Mouse (Mus musculus) intestine, embryonic 14.5 days (tissue): Measurements from ENCODE around the gene Pelo. TPM values are rescaled to one million over a fixed set of nuclear protein-coding genes. Genes with fewer than 3 reads are reported as not detected.

Experiments
- ATAC-seq: fragments of 200-750 bp; cut with Nextera tagmentation; replicated peaks from 2 replicates; pipeline ENCODE4 v1.8.0; 2017; ENCODE audit warnings: low read depth, moderate number of reproducible peaks, moderate TSS enrichment, moderate library complexity; ENCODE audit not compliant: low FRiP score, low TSS enrichment
- DNase-seq: peaks from one replicate; pipeline ENCODE4 v3.0.0-alpha.2; 2018; ENCODE audit warnings: low spot score
- H3K27ac ChIP-seq: fragments of 300-500 bp; sonication (generic); 2 replicates; pipeline ENCODE4 v1.5.1; 2014; ENCODE audit warnings: low read depth, mild to moderate bottlenecking, control low read depth
- H3K27me3 ChIP-seq: fragments of 300-500 bp; sonication (generic); replicated peaks from 2 replicates; pipeline ENCODE4 v1.6.1; 2014; ENCODE audit warnings: low read length, control low read depth; ENCODE audit not compliant: control insufficient read depth, insufficient read depth
- H3K36me3 ChIP-seq: fragments of 300-500 bp; sonication (generic); 2 replicates; pipeline ENCODE4 v1.6.1; 2014; ENCODE audit warnings: low read length, control low read depth; ENCODE audit not compliant: control insufficient read depth, insufficient read depth
- H3K4me1 ChIP-seq: fragments of 300-500 bp; sonication (generic); replicated peaks from 2 replicates; pipeline ENCODE4 v1.6.1; 2014; ENCODE audit warnings: low read length, control low read depth, mixed read lengths; ENCODE audit not compliant: control insufficient read depth, insufficient read depth
- H3K4me2 ChIP-seq: fragments of 300-500 bp; sonication (generic); 2 replicates; pipeline ENCODE4 v1.6.1; 2014; ENCODE audit warnings: low read length
- H3K4me3 ChIP-seq: fragments of 300-500 bp; sonication (generic); 2 replicates; pipeline ENCODE4 v1.5.1; 2014; ENCODE audit warnings: low read depth, low read length, control low read depth, mixed read lengths
- H3K9ac ChIP-seq: fragments of 300-500 bp; sonication (generic); 2 replicates; pipeline ENCODE4 v1.6.1; 2014; ENCODE audit warnings: mild to moderate bottlenecking, low read length
- H3K9me3 ChIP-seq: fragments of 300-500 bp; sonication (generic); 2 replicates; pipeline ENCODE4 v1.6.1; 2016; ENCODE audit warnings: low read length, control low read depth; ENCODE audit not compliant: control insufficient read depth
- WGBS: fragments of 180-500 bp; shearing (Covaris S2); extraction: QIAGEN DNeasy Blood & Tissue Kit; methylation state at CpG from one replicate; pipeline ENCODE4 v1.1.7; 2014; 5-methylcytosine and 5-hydroxymethylcytosine counted together
- polyA plus RNA-seq: library from polyadenylated mRNA; unstranded; fragments of >200 nt; fragmentation: Nextera tagmentation; extraction: Ambion mirVana; gene quantifications from 2 replicates; pipeline ENCODE4 v1.2.1, GENCODE M21; 2014

Pelo gene
- polyA plus RNA-seq, 1 experiment from 2014 or later, result 6.3 TPM

DNA sequence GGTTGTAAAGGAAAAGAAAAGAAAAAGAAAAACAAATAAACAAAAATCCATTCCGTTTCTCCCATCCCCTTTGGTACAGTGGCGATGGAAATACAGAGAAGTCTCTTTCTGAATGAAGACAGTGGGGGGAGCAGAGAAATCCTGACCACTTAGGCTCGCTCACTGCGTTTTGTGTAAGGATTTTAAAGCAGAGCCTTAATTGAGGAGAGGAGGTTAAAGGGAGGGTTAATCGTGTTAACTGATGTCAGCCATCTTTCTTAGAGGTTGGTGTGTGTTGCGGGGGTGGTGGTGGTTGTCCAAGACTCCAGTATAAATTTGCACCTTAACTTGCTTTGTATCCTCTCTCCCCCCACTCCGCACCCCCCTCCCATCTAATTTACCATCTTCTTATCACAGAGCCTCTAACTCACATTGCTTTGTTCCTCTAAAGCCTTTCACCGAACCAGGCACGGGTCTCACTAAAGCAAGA lies 1.0 kb upstream of the Pelo start:
- peak overlapping the region; percentile 62 for H3K4me3 ChIP-seq
- no peaks in the 10 kb centered on the region for H3K9me3 ChIP-seq
- ATAC-seq, result no peak
- peak overlapping the region; percentile 69 for H3K9ac ChIP-seq
- peak overlapping the region; percentile 95 for H3K27ac ChIP-seq
- peaks cover 20% of the 10 kb centered on the region for H3K4me1 ChIP-seq
- WGBS, result 38% methylated on average over 9 of the region's 9 CpGs
- H3K4me2 ChIP-seq, result peak overlapping the region; percentile 97
- DNase-seq, result peak; percentile 56
- H3K27me3 ChIP-seq, result no peaks in the 10 kb centered on the region
- H3K36me3 ChIP-seq, result peaks cover 21% of the 10 kb centered on the region

DNA sequence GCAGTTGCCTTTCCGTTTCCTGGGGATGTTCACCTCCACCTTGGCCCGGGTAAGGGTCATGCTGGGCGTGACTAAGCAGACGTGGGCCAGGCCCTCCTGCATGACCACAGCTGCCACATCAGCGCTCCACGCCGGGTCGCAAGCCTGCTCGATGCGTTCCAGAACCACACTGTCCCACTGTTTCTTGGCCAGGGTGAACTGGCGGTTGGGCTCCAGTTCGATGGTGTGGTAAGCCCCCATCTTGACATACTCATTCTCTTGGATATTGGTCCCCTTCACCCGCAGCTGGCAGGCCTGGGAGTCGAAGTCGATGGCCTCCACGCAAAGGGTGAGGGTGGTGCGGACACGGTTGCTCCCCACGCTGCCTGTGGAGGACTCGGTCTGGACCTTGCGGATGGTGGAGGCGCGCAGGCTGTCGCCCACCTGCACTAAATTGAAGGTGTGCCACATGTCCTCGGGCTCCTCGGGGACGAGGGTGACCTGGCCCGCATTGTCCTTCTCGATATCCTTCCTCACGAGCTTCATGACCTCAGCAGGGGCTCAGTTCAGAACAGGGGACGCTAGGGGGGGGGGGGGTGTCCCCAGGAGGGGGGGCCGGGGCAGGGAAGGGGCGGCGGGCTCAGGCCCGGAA lies 476 bp downstream of the Pelo start:
- peaks cover 20% of the 10 kb centered on the region for H3K4me1 ChIP-seq
- DNase-seq (peak; percentile 75), ATAC-seq (peak; percentile 63)
- H3K4me2 ChIP-seq, result peak overlapping the region; percentile 97
- H3K27me3 ChIP-seq, result no peaks in the 10 kb centered on the region
- H3K9ac ChIP-seq, result peak overlapping the region; percentile 69
- no peaks in the 10 kb centered on the region for H3K9me3 ChIP-seq
- peak overlapping the region; percentile 95 for H3K27ac ChIP-seq
- H3K4me3 ChIP-seq, result peak overlapping the region; percentile 62
- 9% methylated on average over 34 of the region's 35 CpGs for whole genome bisulfite sequencing
- H3K36me3 ChIP-seq, result peaks cover 21% of the 10 kb centered on the region

DNA sequence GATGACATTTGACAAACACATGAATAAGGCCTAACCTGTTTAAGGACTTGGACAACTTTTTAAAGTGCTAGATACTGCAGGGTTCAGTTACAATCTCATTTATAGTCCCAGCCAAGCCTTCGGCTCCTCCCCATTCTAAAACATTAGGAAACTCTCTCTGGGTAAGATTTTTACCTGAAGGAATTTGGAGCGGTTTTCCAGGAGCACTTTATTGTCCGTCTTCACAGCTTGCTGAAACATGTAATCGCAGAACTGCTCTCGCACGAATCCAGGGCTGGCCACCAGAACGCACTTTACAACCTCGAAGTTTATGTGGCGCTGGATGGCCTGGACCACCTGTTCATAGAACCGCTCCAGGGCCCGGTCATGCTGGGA lies 979 bp downstream of the Pelo start:
- 47% methylated on average over 11 of the region's 11 CpGs for WGBS
- Histone ChIP-seq H3K4me3 (peak overlapping the region; percentile 62), H3K4me2 (peak overlapping the region; percentile 97), H3K9ac (peak overlapping the region; percentile 69), H3K36me3 (peaks cover 21% of the 10 kb centered on the region), H3K9me3 (no peaks in the 10 kb centered on the region), H3K4me1 (peaks cover 20% of the 10 kb centered on the region), H3K27me3 (no peaks in the 10 kb centered on the region), H3K27ac (no peak overlapping the region)
- no peak for DNase-seq
- no peak; the same call in 1 of the 2 replicates for ATAC-seq

DNA sequence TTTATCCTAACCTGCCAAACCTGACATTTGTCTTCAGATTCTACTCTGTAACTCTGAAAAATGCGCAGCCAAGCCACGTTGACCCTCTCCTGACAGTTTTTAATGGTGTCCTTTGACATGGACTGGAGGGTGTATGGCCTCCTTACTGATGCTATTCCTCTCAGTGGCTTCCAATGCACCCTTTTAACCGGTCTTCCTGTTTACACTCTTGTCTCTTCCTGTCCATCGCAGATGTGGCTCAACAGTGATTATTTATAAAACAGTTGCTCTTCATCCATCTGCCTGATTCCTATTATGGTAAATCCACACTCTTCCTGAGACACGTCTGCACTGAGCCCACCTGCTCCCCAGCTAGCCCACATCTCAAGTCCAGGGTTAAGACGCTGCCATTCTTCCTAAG lies 4.0 kb downstream of the Pelo start:
- Histone ChIP-seq H3K27me3 (no peaks in the 10 kb centered on the region), H3K4me3 (no peak overlapping the region), H3K4me2 (no peak overlapping the region), H3K4me1 (peaks cover 25% of the 10 kb centered on the region), H3K9ac (no peak overlapping the region), H3K27ac (no peak overlapping the region), H3K9me3 (no peaks in the 10 kb centered on the region), H3K36me3 (peaks cover 21% of the 10 kb centered on the region)
- 73% methylated on average over 6 of the region's 6 CpGs for WGBS
- ATAC-seq (no peak), DNase-seq (no peak)

DNA sequence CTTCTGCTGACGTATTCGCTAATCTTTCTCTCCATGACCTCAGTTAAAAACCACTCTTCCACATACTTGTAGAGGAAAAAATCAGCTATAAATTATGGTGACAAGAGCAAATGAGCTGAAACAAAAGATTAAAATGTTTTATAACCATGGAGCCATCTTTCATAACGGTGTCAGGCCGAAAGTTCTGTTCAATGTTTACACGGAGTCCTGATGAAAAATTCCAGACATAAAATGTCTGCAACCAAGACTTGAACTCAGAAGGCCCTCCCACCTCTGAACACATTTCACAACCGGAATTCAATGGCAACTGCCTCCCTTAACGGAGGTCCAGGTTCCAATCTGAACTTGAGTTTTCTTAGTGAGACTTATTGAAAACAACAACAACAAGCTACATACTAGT lies 7.6 kb downstream of the Pelo start:
- ATAC-seq, result no peak
- Histone ChIP-seq H3K27ac (no peak overlapping the region), H3K36me3 (peaks cover 8% of the 10 kb centered on the region), H3K4me3 (no peak overlapping the region), H3K27me3 (no peaks in the 10 kb centered on the region), H3K9me3 (no peaks in the 10 kb centered on the region), H3K4me2 (no peak overlapping the region), H3K4me1 (0 out of 2 replicates have a peak, but pooled peaks cover 12% of the 10 kb centered on the region), H3K9ac (no peak overlapping the region)
- DNase-seq, result no peak
- 37% methylated on average over 7 of the region's 7 CpGs for WGBS

DNA sequence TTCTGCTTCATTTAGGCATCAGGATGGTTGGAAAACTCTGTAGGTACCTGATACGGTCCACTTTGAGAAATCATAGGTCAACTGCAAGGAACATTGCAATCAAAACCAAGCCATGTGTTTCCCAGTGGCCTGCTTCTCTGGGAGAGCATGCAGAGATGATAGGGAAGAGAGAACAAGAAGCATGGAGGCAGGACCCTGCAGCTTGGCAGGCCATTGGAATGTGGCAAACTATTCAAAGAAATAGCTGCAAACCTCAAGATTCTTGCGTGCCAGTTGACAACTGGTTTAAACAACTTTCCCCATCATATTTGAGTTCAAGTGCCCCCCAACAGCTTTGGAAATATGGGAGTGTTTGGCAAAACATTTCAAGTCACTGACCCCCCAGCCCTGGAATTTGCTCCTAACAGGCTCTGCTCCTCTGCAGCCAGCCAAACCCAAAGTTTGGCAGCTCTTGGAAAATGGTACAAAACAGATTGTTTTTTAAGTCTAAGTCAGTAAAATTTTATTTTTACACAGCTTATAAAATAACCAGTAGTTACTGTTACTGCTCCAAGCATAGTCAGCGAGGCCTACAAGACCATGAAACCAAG lies 9.9 kb downstream of the Pelo start:
- Histone ChIP-seq H3K4me2 (no peak overlapping the region), H3K4me1 (0 out of 2 replicates have a peak, but pooled peaks cover 12% of the 10 kb centered on the region), H3K9ac (no peak overlapping the region), H3K9me3 (no peaks in the 10 kb centered on the region), H3K27me3 (no peaks in the 10 kb centered on the region), H3K4me3 (no peak overlapping the region), H3K27ac (no peak overlapping the region), H3K36me3 (no peaks in the 10 kb centered on the region)
- no peak for ATAC-seq
- 84% methylated on average over 3 of the region's 3 CpGs for WGBS
- no peak for DNase-seq

DNA sequence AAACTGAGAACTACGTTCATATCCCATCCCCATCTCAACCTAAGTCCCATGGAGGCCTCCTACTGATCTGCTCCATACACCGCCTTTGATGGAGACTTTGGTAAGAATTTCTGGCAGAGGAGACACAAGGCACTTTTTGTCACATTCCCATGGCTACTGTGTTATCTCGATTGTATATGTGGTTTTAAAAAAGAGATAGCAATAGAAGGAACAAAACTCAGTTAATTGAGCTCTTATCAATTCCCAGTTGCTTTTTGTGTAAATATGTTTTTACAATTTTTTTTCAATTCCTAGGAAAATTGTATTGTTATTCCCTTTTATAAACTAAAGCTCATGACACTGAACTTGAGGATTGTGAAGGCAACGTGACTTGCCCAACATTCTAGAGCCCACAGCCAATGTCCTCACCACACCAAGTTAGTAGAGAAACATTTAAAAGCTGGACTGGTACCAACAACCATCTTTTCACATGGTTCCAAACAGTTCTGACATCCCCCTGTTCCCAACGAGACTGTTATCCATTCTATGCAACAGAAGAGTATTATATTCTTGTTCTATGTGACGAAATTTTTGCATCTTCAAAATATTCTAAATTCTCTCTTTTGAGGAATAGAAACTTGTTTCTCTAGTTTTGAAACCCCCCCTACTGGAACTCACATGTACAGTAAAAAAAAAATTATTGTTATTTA lies 10.8 kb downstream of the Pelo start:
- WGBS, result 85% methylated on average over 6 of the region's 6 CpGs
- Histone ChIP-seq H3K9me3 (no peaks in the 10 kb centered on the region), H3K36me3 (no peaks in the 10 kb centered on the region), H3K4me2 (no peak overlapping the region), H3K27me3 (no peaks in the 10 kb centered on the region), H3K27ac (no peak overlapping the region), H3K4me1 (0 out of 2 replicates have a peak, but pooled peaks cover 12% of the 10 kb centered on the region), H3K9ac (no peak overlapping the region), H3K4me3 (no peak overlapping the region)
- ATAC-seq (no peak), DNase-seq (no peak)

DNA sequence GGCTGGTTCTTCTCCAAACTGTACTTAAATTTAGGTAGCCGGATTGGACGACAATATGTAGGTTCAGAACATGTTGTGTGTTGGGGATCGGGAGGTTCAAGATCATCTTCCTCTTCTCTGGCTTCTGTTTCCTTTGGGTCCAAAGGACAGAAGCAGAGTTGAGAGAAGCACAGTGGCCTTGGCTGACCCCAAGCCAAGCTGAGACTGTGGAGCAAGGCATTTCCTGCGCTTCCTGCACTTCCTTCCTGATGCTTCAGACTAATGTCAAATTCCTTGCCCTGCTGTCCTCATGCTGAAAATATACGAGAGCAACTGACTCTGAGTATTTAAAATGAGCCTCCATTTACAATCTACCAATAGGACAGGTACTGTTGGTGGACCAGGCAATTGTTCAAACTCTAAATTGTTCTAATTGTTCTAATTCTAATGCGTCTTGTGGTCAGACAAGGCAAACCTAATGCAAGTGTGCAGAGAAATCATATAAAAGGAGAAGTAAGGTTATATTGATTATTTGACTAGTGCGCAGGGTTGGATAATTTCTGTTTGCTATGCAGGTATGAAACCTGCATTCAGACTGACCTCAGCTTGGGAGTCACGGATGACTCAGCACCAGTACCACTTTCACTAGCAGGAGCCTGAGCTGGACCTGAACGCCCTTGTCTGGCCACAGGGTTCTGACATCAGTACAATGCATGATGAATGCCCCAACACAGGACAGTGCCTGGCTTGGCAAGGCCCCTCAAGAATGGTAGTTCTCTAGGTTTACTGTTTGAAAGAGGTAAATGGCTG lies 12.4 kb downstream of the Pelo start:
- Histone ChIP-seq H3K9ac (no peak overlapping the region), H3K4me2 (no peak overlapping the region), H3K4me3 (no peak overlapping the region), H3K4me1 (0 out of 2 replicates have a peak, but pooled peaks cover 10% of the 10 kb centered on the region), H3K9me3 (no peaks in the 10 kb centered on the region), H3K27me3 (no peaks in the 10 kb centered on the region), H3K36me3 (no peaks in the 10 kb centered on the region), H3K27ac (no peak overlapping the region)
- WGBS, result 79% methylated on average over 9 of the region's 9 CpGs
- DNase-seq (no peak), ATAC-seq (no peak)
